Mouse (Mus musculus) C2C12 (cell line): ENCODE measurements at regions not wholly inside any gene's neighbourhood (a gene's known extent, or its start where the extent isn't known, plus 50 kb on each side); places are given as distances from the start of the nearest gene placed in this dataset.

ENCODE experiments used
- H3K27me3 ChIP-seq: one replicate; pipeline ENCODE4 v1.6.1; 2011; ENCODE audit not compliant: control insufficient read depth, insufficient read depth, insufficient read length
- H3K36me3 ChIP-seq: one replicate; pipeline ENCODE4 v1.6.1; 2011; ENCODE audit not compliant: control insufficient read depth, insufficient read depth
- H3K4me3 ChIP-seq: one replicate; pipeline ENCODE4 v1.5.1; 2011; ENCODE audit warnings: mild to moderate bottlenecking, control low read depth; ENCODE audit not compliant: poor library complexity, insufficient read depth, severe bottlenecking
- H3K79me2 ChIP-seq: one replicate; pipeline ENCODE4 v1.6.1; 2011; ENCODE audit not compliant: control insufficient read depth, insufficient read depth
- H3K79me3 ChIP-seq: one replicate; pipeline ENCODE4 v1.6.1; 2011; ENCODE audit warnings: low read depth, control low read depth
- H3ac ChIP-seq: one replicate; pipeline ENCODE3; 2011; ENCODE audit warnings: low read depth; ENCODE audit not compliant: control insufficient read depth, insufficient read length
- CEBPB ChIP-seq: IDR thresholded peaks from one replicate; pipeline ENCODE4 v1.6.1; 2011; ENCODE audit warnings: low read depth, mild to moderate bottlenecking, control low read depth, moderate library complexity
- CTCF ChIP-seq: IDR thresholded peaks from one replicate; pipeline ENCODE4 v1.5.1; 2011; ENCODE audit not compliant: control insufficient read depth, insufficient read depth, insufficient read length
- FOSL1 ChIP-seq: IDR thresholded peaks from one replicate; pipeline ENCODE4 v1.8.0; 2011; ENCODE audit warnings: mild to moderate bottlenecking, low read length; ENCODE audit not compliant: poor library complexity, insufficient read depth, severe bottlenecking
- MAX ChIP-seq: IDR thresholded peaks from one replicate; pipeline ENCODE4 v1.6.1; 2011; ENCODE audit warnings: mild to moderate bottlenecking, control low read depth
- MYOD1 ChIP-seq: IDR thresholded peaks from one replicate; pipeline ENCODE4 v1.6.1; 2011; ENCODE audit warnings: low read depth; ENCODE audit not compliant: control insufficient read depth, insufficient read length
- MYOG ChIP-seq: IDR thresholded peaks from one replicate; pipeline ENCODE4 v1.6.1; 2011; ENCODE audit not compliant: control insufficient read depth, insufficient read length; ENCODE audit errors: extremely low read depth
- USF1 ChIP-seq: IDR thresholded peaks from one replicate; pipeline ENCODE4 v1.6.1; 2011; ENCODE audit warnings: low read depth, mild to moderate bottlenecking, control low read depth, moderate library complexity

GRCm38 (mm10) chr11:112278566-112278965 is 503.5 kb upstream of the Sox9 start:
- Histone ChIP-seq H3ac (no peak overlapping the region), H3K79me2 (no peaks in the 10 kb centered on the region), H3K4me3 (no peak overlapping the region), H3K79me3 (no peaks in the 10 kb centered on the region), H3K27me3 (no peaks in the 10 kb centered on the region), H3K36me3 (no peaks in the 10 kb centered on the region)
- TF ChIP-seq MYOD1 (no peak), FOSL1 (no peak), USF1 (no peak)

GRCm38 (mm10) chr11:112282911-112283310 is 499.1 kb upstream of the Sox9 start:
- Histone ChIP-seq H3K36me3 (no peaks in the 10 kb centered on the region), H3K27me3 (no peaks in the 10 kb centered on the region), H3ac (no peak overlapping the region), H3K79me2 (no peaks in the 10 kb centered on the region), H3K79me3 (no peaks in the 10 kb centered on the region), H3K4me3 (no peak overlapping the region)
- TF ChIP-seq CTCF (no peak), MYOG (no peak), MAX (no peak), USF1 (no peak), MYOD1 (no peak), CEBPB (no peak), FOSL1 (no peak)

- no peaks in the 10 kb centered on the region for H3K27me3 ChIP-seq
- TF ChIP-seq CTCF, result no peak
- TF ChIP-seq MYOG, result no peak
- TF ChIP-seq USF1, result no peak
- no peak for TF ChIP-seq MYOD1
- TF ChIP-seq FOSL1, result no peak
- no peak for TF ChIP-seq MAX
- TF ChIP-seq CEBPB, result no peak
- no peak overlapping the region for H3K4me3 ChIP-seq
- no peaks in the 10 kb centered on the region for H3K79me2 ChIP-seq
- H3K36me3 ChIP-seq, result no peaks in the 10 kb centered on the region
- H3K79me3 ChIP-seq, result no peaks in the 10 kb centered on the region
- no peak overlapping the region for H3ac ChIP-seq
Observed at GRCm38 (mm10) chr11:112298901-112299341, 483.1 kb upstream of the Sox9 start.

GRCm38 (mm10) chr11:112303091-112303490 is 478.9 kb upstream of the Sox9 start:
- no peaks in the 10 kb centered on the region for H3K79me2 ChIP-seq
- no peaks in the 10 kb centered on the region for H3K27me3 ChIP-seq
- TF ChIP-seq CTCF (no peak), MAX (no peak), MYOG (no peak)
- H3ac ChIP-seq, result no peak overlapping the region
- H3K4me3 ChIP-seq, result no peak overlapping the region
- H3K79me3 ChIP-seq, result no peaks in the 10 kb centered on the region
- no peaks in the 10 kb centered on the region for H3K36me3 ChIP-seq

- H3K79me3 ChIP-seq, result no peaks in the 10 kb centered on the region
- H3K4me3 ChIP-seq, result no peak overlapping the region
- no peaks in the 10 kb centered on the region for H3K27me3 ChIP-seq
- H3ac ChIP-seq, result no peak overlapping the region
- no peaks in the 10 kb centered on the region for H3K36me3 ChIP-seq
- no peaks in the 10 kb centered on the region for H3K79me2 ChIP-seq
- TF ChIP-seq CTCF, result no peak
Observed at GRCm38 (mm10) chr11:112325850-112326249, 456.2 kb upstream of the Sox9 start.

- H3K79me3 ChIP-seq, result no peaks in the 10 kb centered on the region
- no peaks in the 10 kb centered on the region for H3K27me3 ChIP-seq
- no peak overlapping the region for H3K4me3 ChIP-seq
- H3ac ChIP-seq, result no peak overlapping the region
- no peaks in the 10 kb centered on the region for H3K79me2 ChIP-seq
- H3K36me3 ChIP-seq, result no peaks in the 10 kb centered on the region
- TF ChIP-seq CEBPB, result no peak
- TF ChIP-seq MYOG, result no peak
- TF ChIP-seq USF1, result no peak
- no peak for TF ChIP-seq FOSL1
- no peak for TF ChIP-seq MAX
- no peak for TF ChIP-seq CTCF
- TF ChIP-seq MYOD1, result no peak
Observed at GRCm38 (mm10) chr11:112327606-112328005, 454.4 kb upstream of the Sox9 start.
